Mouse (Mus musculus) intestine, postnatal 0 days (tissue): Measurements from ENCODE around the gene Alas2. TPM values are rescaled to one million over a fixed set of nuclear protein-coding genes. Genes with fewer than 3 reads are reported as not detected.

Experiments used
- ATAC-seq: fragments of 200-750 bp; cut with Nextera tagmentation; 2 replicates; pipeline ENCODE4 v1.8.0; 2017; ENCODE audit warnings: mild to moderate bottlenecking, moderate TSS enrichment, moderate library complexity
- H3K27ac ChIP-seq: fragments of 300-500 bp; sonication (generic); 2 replicates; pipeline ENCODE4 v1.5.1; 2014; ENCODE audit warnings: mild to moderate bottlenecking, low read depth, low read length, moderate library complexity
- H3K27me3 ChIP-seq: fragments of 300-500 bp; sonication (generic); replicated peaks from 2 replicates; pipeline ENCODE4 v1.6.1; 2014; ENCODE audit warnings: low read length, mixed read lengths; ENCODE audit not compliant: control insufficient read depth, insufficient read depth
- H3K36me3 ChIP-seq: fragments of 300-500 bp; sonication (generic); 2 replicates; pipeline ENCODE4 v1.6.1; 2014; ENCODE audit warnings: mild to moderate bottlenecking, moderate library complexity; ENCODE audit not compliant: control insufficient read depth, insufficient read depth
- H3K4me1 ChIP-seq: fragments of 300-500 bp; sonication (generic); replicated peaks from 2 replicates; pipeline ENCODE4 v1.6.1; 2014; ENCODE audit warnings: antibody characterized with exemption, low read length, mixed read lengths; ENCODE audit not compliant: control insufficient read depth, insufficient read depth
- H3K4me2 ChIP-seq: fragments of 300-500 bp; sonication (generic); replicated peaks from 2 replicates; pipeline ENCODE4 v1.6.1; 2014; ENCODE audit warnings: low read depth, mild to moderate bottlenecking, moderate library complexity
- H3K4me3 ChIP-seq: fragments of 300-500 bp; sonication (generic); 2 replicates; pipeline ENCODE4 v1.5.1; 2014; ENCODE audit warnings: low read depth, low read length
- H3K9ac ChIP-seq: fragments of 300-500 bp; sonication (generic); 2 replicates; pipeline ENCODE4 v1.6.1; 2014; ENCODE audit warnings: mild to moderate bottlenecking, low read depth, low read length
- H3K9me3 ChIP-seq: fragments of 300-500 bp; sonication (generic); 2 replicates; pipeline ENCODE4 v1.6.1; 2016; ENCODE audit warnings: mixed run types; ENCODE audit not compliant: control insufficient read depth
- CTCF ChIP-seq: sonication (generic); IDR thresholded peaks from 2 replicates; pipeline ENCODE4 v1.5.1; 2016; ENCODE audit warnings: low read depth, mild to moderate bottlenecking, control low read depth, antibody characterized with exemption, moderate library complexity
- WGBS: fragments of 180-500 bp; shearing (Covaris S2); extraction: QIAGEN DNeasy Blood & Tissue Kit; methylation state at CpG from one replicate; pipeline ENCODE4 v1.1.7; 2014; 5-methylcytosine and 5-hydroxymethylcytosine counted together
- polyA plus RNA-seq: library from polyadenylated mRNA; unstranded; fragments of >200 nt; fragmentation: Nextera tagmentation; extraction: Ambion mirVana; gene quantifications from 2 replicates; pipeline ENCODE4 v1.2.1, GENCODE M21; 2015

Alas2 gene
- polyA plus RNA-seq, result 4.4 and 6.4 TPM in 2 replicates

DNA sequence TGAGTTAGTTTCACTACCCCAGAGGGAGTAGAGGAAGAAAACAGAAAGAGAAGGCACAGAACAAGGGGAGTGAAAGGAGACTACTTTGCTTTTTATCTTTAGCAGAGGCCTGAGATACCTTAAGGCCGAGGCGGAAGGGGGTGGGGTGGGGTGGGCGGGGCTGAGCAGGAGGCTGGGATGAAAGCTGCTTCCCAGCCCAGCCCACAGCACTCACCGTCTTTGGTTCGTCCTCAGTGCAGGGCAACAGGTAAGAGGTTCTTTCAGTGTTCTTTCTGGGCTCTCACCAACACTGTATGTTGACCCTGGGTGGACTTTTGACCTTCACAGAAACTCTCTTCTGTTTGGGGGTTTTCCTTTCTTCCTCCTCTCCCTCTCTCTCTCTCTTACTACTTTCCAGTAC, at the start of gene Alas2:
Alas2 (plus strand) TSS at position 137 of the 400 bp plus-strand sequence.
- Histone ChIP-seq H3K9ac (no peak within 1 kb of the TSS), H3K9me3 (no peaks in the 10 kb centered on the region), H3K4me3 (no peak within 1 kb of the TSS), H3K27ac (no peak within 1 kb of the TSS), H3K27me3 (no peaks in the 10 kb centered on the region), H3K4me2 (no peak within 1 kb of the TSS), H3K36me3 (no peaks in the 10 kb centered on the region), H3K4me1 (no peaks in the 10 kb centered on the region)
- ATAC-seq, result no peak
- WGBS, result 33% methylated on average over 5 of the region's 5 CpGs
- no peak for TF ChIP-seq CTCF

DNA sequence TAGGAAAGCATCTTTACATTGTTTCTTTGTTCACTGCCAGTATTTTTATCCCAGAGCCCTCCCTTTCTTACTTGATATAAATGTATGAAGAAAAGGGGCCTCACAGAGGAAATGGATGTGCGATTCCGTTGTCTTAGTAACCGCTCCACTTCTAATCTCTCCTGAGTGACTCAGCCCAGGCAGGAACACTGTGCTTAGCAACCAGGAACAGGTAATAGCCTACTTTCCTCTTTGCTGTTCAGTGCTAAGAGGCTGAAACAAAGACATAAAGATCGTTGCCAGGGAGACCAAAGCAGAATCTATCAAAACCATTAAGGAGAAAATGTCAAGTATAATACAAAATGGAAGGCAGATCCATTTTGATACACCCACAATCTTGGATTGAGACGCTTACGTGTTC, 38.5 kb upstream of the Alas2 start:
- Histone ChIP-seq H3K36me3 (no peaks in the 10 kb centered on the region), H3K4me1 (no peaks in the 10 kb centered on the region), H3K27me3 (no peaks in the 10 kb centered on the region), H3K9me3 (no peaks in the 10 kb centered on the region), H3K9ac (no peak overlapping the region), H3K4me3 (no peak overlapping the region), H3K27ac (no peak overlapping the region), H3K4me2 (no peak overlapping the region)
- 74% methylated on average over 6 of the region's 6 CpGs for WGBS
- TF ChIP-seq CTCF, result no peak
- ATAC-seq, result no peak

DNA sequence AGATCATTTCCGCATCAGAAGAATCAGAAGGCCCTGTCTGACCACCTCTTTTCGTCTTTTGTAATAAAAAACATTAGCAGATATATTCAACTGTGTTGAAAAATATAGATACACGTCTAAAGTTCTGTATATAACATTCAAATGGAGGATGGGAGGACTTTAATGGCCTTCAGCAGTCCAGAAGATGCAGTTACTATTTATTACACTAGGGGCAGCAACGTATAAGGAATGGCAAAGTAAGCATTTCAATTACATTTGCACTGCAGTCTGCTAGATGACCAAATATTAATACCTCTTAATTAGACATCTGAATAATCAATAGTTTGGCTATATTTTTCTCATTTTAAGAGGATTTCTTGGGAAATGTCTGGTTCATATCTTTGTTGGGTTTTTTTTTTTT, 36.5 kb upstream of the Alas2 start:
- 45% methylated on average over 4 of the region's 4 CpGs for WGBS
- Histone ChIP-seq H3K9me3 (no peaks in the 10 kb centered on the region), H3K27ac (no peak overlapping the region), H3K9ac (no peak overlapping the region), H3K4me2 (no peak overlapping the region), H3K4me3 (no peak overlapping the region), H3K4me1 (no peaks in the 10 kb centered on the region), H3K27me3 (no peaks in the 10 kb centered on the region), H3K36me3 (no peaks in the 10 kb centered on the region)
- TF ChIP-seq CTCF, result peak; percentile 72
- ATAC-seq, result no peak

DNA sequence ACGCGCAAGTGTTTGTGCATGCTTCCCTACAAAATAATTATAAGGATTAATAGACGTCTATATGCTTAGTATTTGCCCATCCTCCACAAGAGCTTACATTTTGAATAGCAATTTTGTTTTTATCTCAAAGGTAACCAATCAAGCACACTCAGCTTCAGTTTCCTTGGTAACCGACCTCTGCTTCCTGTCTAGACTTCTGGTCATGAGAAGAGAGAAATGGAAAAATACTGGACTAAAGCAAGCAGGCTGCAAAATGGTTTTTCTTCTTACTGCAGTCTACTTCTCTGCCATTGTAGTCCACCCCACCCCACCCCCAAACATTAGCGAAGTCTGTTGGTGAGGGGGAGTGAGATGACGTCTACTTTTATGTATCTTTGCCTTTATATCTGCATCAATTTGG, 35.9 kb upstream of the Alas2 start:
- ATAC-seq, result no peak
- WGBS, result 79% methylated on average over 6 of the region's 6 CpGs

DNA sequence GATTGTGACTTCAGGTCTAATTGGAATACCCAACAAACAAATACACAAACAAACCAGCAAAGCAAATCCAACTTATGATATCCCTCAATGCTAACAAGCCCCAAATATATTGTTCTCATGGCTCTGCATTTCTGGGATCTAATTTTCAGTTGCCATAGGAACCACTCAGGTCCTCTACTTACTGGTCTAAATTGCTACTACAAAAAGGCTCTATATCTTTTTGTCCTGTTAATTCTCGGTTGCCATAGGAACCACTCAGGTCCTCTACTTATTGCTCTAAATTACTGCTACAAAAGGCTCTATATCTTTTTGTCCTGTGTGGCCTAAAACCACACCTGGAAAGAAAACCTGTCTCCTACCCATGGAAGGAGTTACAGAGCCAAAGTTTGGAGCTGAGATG, 33.0 kb upstream of the Alas2 start:
- Histone ChIP-seq H3K27me3 (no peaks in the 10 kb centered on the region), H3K4me3 (no peak overlapping the region), H3K9ac (no peak overlapping the region), H3K4me2 (no peak overlapping the region), H3K4me1 (no peaks in the 10 kb centered on the region), H3K27ac (no peak overlapping the region), H3K36me3 (no peaks in the 10 kb centered on the region), H3K9me3 (no peaks in the 10 kb centered on the region)
- 73% methylated on average over 1 of the region's 1 CpGs for WGBS
- no peak for TF ChIP-seq CTCF
- ATAC-seq, result no peak

More for the DNA sequence above, 35.9 kb upstream of the Alas2 start:
- Histone ChIP-seq H3K4me2 (no peak overlapping the region), H3K36me3 (no peaks in the 10 kb centered on the region), H3K9me3 (no peaks in the 10 kb centered on the region), H3K27ac (no peak overlapping the region), H3K4me3 (no peak overlapping the region), H3K4me1 (no peaks in the 10 kb centered on the region), H3K27me3 (no peaks in the 10 kb centered on the region), H3K9ac (no peak overlapping the region)
- TF ChIP-seq CTCF, result no peak

DNA sequence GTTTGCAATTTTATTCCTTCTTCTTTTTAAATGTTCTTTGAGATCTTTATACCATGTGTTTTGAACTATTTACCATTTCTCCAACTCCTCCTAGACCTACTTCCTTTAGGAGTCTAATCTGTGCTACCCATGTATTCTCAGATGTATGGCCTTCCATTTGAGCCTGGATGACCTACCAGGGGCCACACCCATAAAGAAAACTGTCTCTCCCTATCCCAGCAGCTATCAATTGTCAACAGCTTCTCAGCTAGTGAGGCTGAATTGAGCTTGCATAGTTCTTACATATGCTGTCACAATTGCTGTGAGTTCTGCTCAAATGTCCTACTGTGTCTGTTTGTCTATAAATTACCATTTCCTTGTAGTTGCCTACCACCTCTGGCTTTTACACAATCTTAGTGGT, 31.2 kb upstream of the Alas2 start:
- Histone ChIP-seq H3K9me3 (no peaks in the 10 kb centered on the region), H3K9ac (no peak overlapping the region), H3K4me1 (no peaks in the 10 kb centered on the region), H3K27me3 (no peaks in the 10 kb centered on the region), H3K4me3 (no peak overlapping the region), H3K4me2 (no peak overlapping the region), H3K27ac (no peak overlapping the region), H3K36me3 (no peaks in the 10 kb centered on the region)
- ATAC-seq, result no peak
- TF ChIP-seq CTCF, result no peak

DNA sequence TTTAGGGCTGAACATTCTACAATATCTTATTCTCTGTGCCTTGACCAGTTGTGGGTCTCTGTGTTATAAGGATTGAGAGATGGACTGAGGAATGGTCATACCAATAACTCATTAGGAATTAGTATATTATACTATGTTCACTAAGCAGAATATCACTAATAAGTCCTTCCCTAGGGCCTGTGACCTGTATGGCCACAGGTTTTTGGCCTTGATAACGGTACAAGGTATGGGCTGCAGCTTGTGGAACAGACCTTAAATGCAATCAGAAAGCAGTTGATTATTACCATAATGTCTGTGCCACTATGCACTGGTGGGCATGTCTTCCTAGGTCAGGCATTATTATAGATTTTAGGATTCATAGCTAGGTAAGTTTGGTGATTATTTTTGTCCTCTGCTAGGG, 30.7 kb upstream of the Alas2 start:
- Histone ChIP-seq H3K4me2 (no peak overlapping the region), H3K27me3 (no peaks in the 10 kb centered on the region), H3K27ac (no peak overlapping the region), H3K4me3 (no peak overlapping the region), H3K36me3 (no peaks in the 10 kb centered on the region), H3K9me3 (no peaks in the 10 kb centered on the region), H3K4me1 (no peaks in the 10 kb centered on the region), H3K9ac (no peak overlapping the region)
- no peak for TF ChIP-seq CTCF
- WGBS, result 91% methylated on average over 1 of the region's 1 CpGs
- ATAC-seq, result no peak
